Mouse (Mus musculus) neural tube, embryonic 14.5 days (tissue): ENCODE results near the gene Gon7. TPM values are rescaled to one million over a fixed set of nuclear protein-coding genes. Genes with fewer than 3 reads are reported as not detected.

ENCODE experiments used
- ATAC-seq: fragments of 200-750 bp; cut with Nextera tagmentation; 2 replicates; pipeline ENCODE4 v1.8.0; 2017; ENCODE audit warnings: low read depth, mild to moderate bottlenecking, moderate TSS enrichment, moderate library complexity
- H3K27ac ChIP-seq: fragments of 300-500 bp; sonication (generic); 2 replicates; pipeline ENCODE4 v1.5.1; 2014; ENCODE audit warnings: low read depth, mild to moderate bottlenecking, control low read depth, low read length, moderate library complexity, mixed read lengths
- H3K27me3 ChIP-seq: fragments of 300-500 bp; sonication (generic); 2 replicates; pipeline ENCODE4 v1.6.1; 2014; ENCODE audit warnings: low read length; ENCODE audit not compliant: control insufficient read depth, insufficient read depth
- H3K36me3 ChIP-seq: fragments of 300-500 bp; sonication (generic); 2 replicates; pipeline ENCODE4 v1.6.1; 2014; ENCODE audit warnings: low read length, mixed read lengths; ENCODE audit not compliant: control insufficient read depth, insufficient read depth
- H3K4me1 ChIP-seq: fragments of 300-500 bp; sonication (generic); 2 replicates; pipeline ENCODE4 v1.6.1; 2014; ENCODE audit warnings: low read length; ENCODE audit not compliant: control insufficient read depth, insufficient read depth
- H3K4me2 ChIP-seq: fragments of 300-500 bp; sonication (generic); 2 replicates; pipeline ENCODE4 v1.6.1; 2014; ENCODE audit warnings: mild to moderate bottlenecking, low read depth, low read length, control low read depth
- H3K4me3 ChIP-seq: fragments of 300-500 bp; sonication (generic); 2 replicates; pipeline ENCODE4 v1.5.1; 2014; ENCODE audit warnings: low read depth, low read length, control low read depth, mixed read lengths
- H3K9ac ChIP-seq: fragments of 300-500 bp; sonication (generic); replicated peaks from 2 replicates; pipeline ENCODE4 v1.6.1; 2014; ENCODE audit warnings: low read depth, mild to moderate bottlenecking, control low read depth, low read length, mixed read lengths
- H3K9me3 ChIP-seq: fragments of 300-500 bp; sonication (generic); 2 replicates; pipeline ENCODE4 v1.6.1; 2016; ENCODE audit warnings: low read length; ENCODE audit not compliant: control insufficient read depth
- WGBS: fragments of 180-500 bp; shearing (Covaris S2); extraction: QIAGEN DNeasy Blood & Tissue Kit; methylation state at CpG from one replicate; pipeline ENCODE4 v1.1.7; 2014; 5-methylcytosine and 5-hydroxymethylcytosine counted together
- polyA plus RNA-seq: library from polyadenylated mRNA; unstranded; fragments of >200 nt; fragmentation: Nextera tagmentation; extraction: Ambion mirVana; gene quantifications from 2 replicates; pipeline ENCODE4 v1.2.1, GENCODE M21; 2014

The Gon7 gene
- polyA plus RNA-seq, 1 experiment from 2014 or later: 54.2 TPM

- no peaks in the 10 kb centered on the region for H3K9me3 ChIP-seq
- whole genome bisulfite sequencing: 90% methylated on average over 5 of the region's 5 CpGs
- H3K36me3 ChIP-seq: peaks cover 59% of the 10 kb centered on the region
- H3K4me3 ChIP-seq: no peak overlapping the region
- no peaks in the 10 kb centered on the region for H3K4me1 ChIP-seq
- no peak overlapping the region for H3K9ac ChIP-seq
- H3K4me2 ChIP-seq: no peak overlapping the region
- ATAC-seq: no peak
- H3K27me3 ChIP-seq: no peaks in the 10 kb centered on the region
- H3K27ac ChIP-seq: no peak overlapping the region
Observed at GRCm38 (mm10) chr12:102772676-102773075, 15.1 kb upstream of the Gon7 start.

GRCm38 (mm10) chr12:102771601-102772000 is 14.0 kb upstream of the Gon7 start:
- 98% methylated on average over 8 of the region's 8 CpGs for WGBS
- Histone ChIP-seq H3K36me3 (peaks cover 58% of the 10 kb centered on the region), H3K4me2 (no peak overlapping the region), H3K4me3 (no peak overlapping the region), H3K9me3 (no peaks in the 10 kb centered on the region), H3K27me3 (no peaks in the 10 kb centered on the region), H3K9ac (no peak overlapping the region), H3K4me1 (no peaks in the 10 kb centered on the region), H3K27ac (no peak overlapping the region)
- no peak for ATAC-seq

GRCm38 (mm10) chr12:102769000-102769399 is 11.4 kb upstream of the Gon7 start:
- H3K9me3 ChIP-seq: no peaks in the 10 kb centered on the region
- H3K9ac ChIP-seq: no peak overlapping the region
- H3K27me3 ChIP-seq: no peaks in the 10 kb centered on the region
- no peak for ATAC-seq
- no peak overlapping the region for H3K4me2 ChIP-seq
- H3K27ac ChIP-seq: no peak overlapping the region
- 92% methylated on average over 4 of the region's 4 CpGs for WGBS
- no peaks in the 10 kb centered on the region for H3K4me1 ChIP-seq
- H3K4me3 ChIP-seq: no peak overlapping the region
- peaks cover 50% of the 10 kb centered on the region for H3K36me3 ChIP-seq

GRCm38 (mm10) chr12:102763696-102764095 is 6.1 kb upstream of the Gon7 start:
- H3K9me3 ChIP-seq: no peaks in the 10 kb centered on the region
- H3K9ac ChIP-seq: no peak overlapping the region
- H3K27ac ChIP-seq: no peak overlapping the region
- H3K27me3 ChIP-seq: no peaks in the 10 kb centered on the region
- H3K4me2 ChIP-seq: no peak overlapping the region
- H3K4me1 ChIP-seq: peaks cover 5% of the 10 kb centered on the region
- ATAC-seq: no peak
- H3K4me3 ChIP-seq: no peak overlapping the region
- H3K36me3 ChIP-seq: peaks cover 21% of the 10 kb centered on the region

- no peak for ATAC-seq
- H3K27ac ChIP-seq: no peak overlapping the region
- H3K9me3 ChIP-seq: no peaks in the 10 kb centered on the region
- no peaks in the 10 kb centered on the region for H3K27me3 ChIP-seq
- H3K36me3 ChIP-seq: peaks cover 7% of the 10 kb centered on the region; the same call in 1 of the 2 replicates
- no peak overlapping the region for H3K4me3 ChIP-seq
- 92% methylated on average over 3 of the region's 3 CpGs for WGBS
- peaks cover 11% of the 10 kb centered on the region for H3K4me1 ChIP-seq
- no peak overlapping the region for H3K4me2 ChIP-seq
- no peak overlapping the region for H3K9ac ChIP-seq
Observed at GRCm38 (mm10) chr12:102761668-102762067, 4.1 kb upstream of the Gon7 start.

- 0 out of 2 replicates have a peak, but pooled peaks cover 3% of the 10 kb centered on the region for H3K36me3 ChIP-seq
- H3K27ac ChIP-seq: no peak overlapping the region
- peak overlapping the region; percentile 94 for H3K4me2 ChIP-seq
- ATAC-seq: no peak
- peaks cover 14% of the 10 kb centered on the region for H3K4me1 ChIP-seq
- 2% methylated on average over 5 of the region's 5 CpGs for WGBS
- H3K9me3 ChIP-seq: no peaks in the 10 kb centered on the region
- no peaks in the 10 kb centered on the region for H3K27me3 ChIP-seq
- H3K4me3 ChIP-seq: peak overlapping the region; percentile 86
- H3K9ac ChIP-seq: peak overlapping the region; percentile 74; the same call in 1 of the 2 replicates
Observed at GRCm38 (mm10) chr12:102758936-102759335, 1.3 kb upstream of the Gon7 start.

- H3K36me3 ChIP-seq: no peaks in the 10 kb centered on the region
- no peaks in the 10 kb centered on the region for H3K27me3 ChIP-seq
- WGBS: under 1% methylated on average over 10 of the region's 10 CpGs
- H3K9me3 ChIP-seq: no peaks in the 10 kb centered on the region
- H3K4me2 ChIP-seq: peak within 1 kb of the TSS; percentile 94
- H3K27ac ChIP-seq: peak within 1 kb of the TSS; percentile 81
- peak within 1 kb of the TSS; percentile 74 for H3K9ac ChIP-seq
- no peak for ATAC-seq
- peaks cover 14% of the 10 kb centered on the region for H3K4me1 ChIP-seq
- H3K4me3 ChIP-seq: peak within 1 kb of the TSS; percentile 86
Observed at GRCm38 (mm10) chr12:102758403-102758756, 777 bp upstream of the Gon7 start, which contains the start of gene Gm20604. Gene Gm20604 (minus strand): TSS chr12:102758672.

GRCm38 (mm10) chr12:102757055-102757688 is 431 bp downstream of the Gon7 start:
- Histone ChIP-seq H3K9ac (peak overlapping the region; percentile 46), H3K4me1 (peaks cover 14% of the 10 kb centered on the region), H3K36me3 (no peaks in the 10 kb centered on the region), H3K9me3 (no peaks in the 10 kb centered on the region), H3K4me2 (peak overlapping the region; percentile 59), H3K27me3 (no peaks in the 10 kb centered on the region), H3K27ac (peak overlapping the region; percentile 77), H3K4me3 (peak overlapping the region; percentile 86)
- peak; percentile 85 for ATAC-seq
- WGBS: 2% methylated on average over 46 of the region's 46 CpGs

- Histone ChIP-seq H3K9ac (peak overlapping the region; percentile 46; the same call in 1 of the 2 replicates), H3K4me1 (peaks cover 14% of the 10 kb centered on the region), H3K36me3 (no peaks in the 10 kb centered on the region), H3K9me3 (no peaks in the 10 kb centered on the region), H3K4me3 (peak overlapping the region; percentile 86; the same call in 1 of the 2 replicates), H3K27ac (no peak overlapping the region), H3K4me2 (peak overlapping the region; percentile 59), H3K27me3 (no peaks in the 10 kb centered on the region)
- WGBS: 85% methylated on average over 7 of the region's 7 CpGs
- ATAC-seq: no peak
Observed at GRCm38 (mm10) chr12:102756304-102756703, 1.3 kb downstream of the Gon7 start.
